Comparison of ENCODE assay signal across 24 mouse cellular contexts in the genomic region with DNA sequence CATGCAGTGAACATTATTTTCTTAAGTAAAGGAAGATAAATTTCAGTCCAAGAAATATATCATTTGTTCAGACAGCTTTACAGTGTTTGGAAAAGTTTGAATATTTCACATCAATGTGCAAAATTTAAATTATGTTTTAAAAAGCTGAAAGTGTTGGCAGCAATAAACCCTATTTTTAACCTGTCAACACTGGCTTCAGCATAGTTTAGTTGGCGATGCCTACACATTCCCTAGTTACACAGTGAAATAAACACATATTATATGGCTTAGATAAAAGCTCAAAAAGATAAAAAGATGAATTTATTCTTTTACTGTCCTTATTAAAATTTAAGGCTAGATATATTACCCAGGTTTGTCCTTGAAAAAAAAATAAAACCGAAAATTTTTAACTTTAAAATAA.
DNase-seq lines count a peak whose midpoint lies in the region; ATAC-seq lines count a peak whose summit lies in the region.
"Had no signal": no experiment of that assay in that cellular context is flagged by ENCODE, and none has a peak within 500 bp of the region (broad histone marks: within the 10 kb centered on the region; RNA-seq: fewer than 3 reads in every experiment).

No protein-coding gene starts in this region.

- no peaks in the 10 kb centered on the region for H3K9me3 ChIP-seq in forebrain, embryonic 16.5 days (ENCODE audit: control insufficient read depth, low read length)
- H3K9me3 ChIP-seq in forebrain, embryonic 12.5 days: no peaks in the 10 kb centered on the region
- H3K9me3 ChIP-seq: embryonic facial prominence, embryonic 10.5 days; embryonic facial prominence, embryonic 12.5 days had no signal

- DNase-seq in frontal cortex, postnatal 14 days (ENCODE audit: low spot score in 2 of 2): no peak
- DNase-seq in brain, adult 2 months (ENCODE audit: low read depth, low spot score): peak; percentile 39
- DNase-seq in telencephalon, adult 2 months (ENCODE audit: low read depth, low spot score): peak; percentile 48
- DNase-seq in layer of hippocampus, adult 11-12 months (ENCODE audit: low spot score): no peak
- DNase-seq: adrenal gland, adult 8-10 months; adrenal gland, postnatal 14 days; adrenal gland, postnatal 36 days; B cell, adult 2 months; cerebellum, adult 11-12 months; cerebellum, adult 2 months; cerebellum, adult 9-10 months; cerebellum, postnatal 10 days; cerebellum, postnatal 25 days had no signal

- ATAC-seq in forebrain, embryonic 16.5 days: peak; percentile 31; the same call in 1 of the 2 replicates
- ATAC-seq in forebrain, embryonic 12.5 days (ENCODE audit: low FRiP score): no peak
- ATAC-seq in frontal cortex, adult (ENCODE audit: low TSS enrichment): peak; percentile 88
- ATAC-seq: activated CD4-positive, CD25-positive, alpha-beta regulatory T cell, adult 4 months; CD4-positive, CD25-positive, alpha-beta regulatory T cell, adult 4 months; forebrain, embryonic 14.5 days; Patski had no signal

- H3K4me3 ChIP-seq in forebrain, embryonic 16.5 days (replicated peaks; ENCODE audit: low read length): no peak overlapping the region
- no peak overlapping the region for H3K4me3 ChIP-seq in forebrain, embryonic 12.5 days (replicated peaks)
- H3K4me3 ChIP-seq: embryonic facial prominence, embryonic 10.5 days; embryonic facial prominence, embryonic 12.5 days had no signal

- no peaks in the 10 kb centered on the region for H3K27me3 ChIP-seq in forebrain, embryonic 16.5 days (replicated peaks; ENCODE audit: control insufficient read depth, insufficient read depth, low read length)
- no peaks in the 10 kb centered on the region for H3K27me3 ChIP-seq in forebrain, embryonic 12.5 days
- H3K27me3 ChIP-seq: CH12.LX; embryonic facial prominence, embryonic 12.5 days; Patski had no signal

- WGBS in forebrain, embryonic 16.5 days: 73% methylated on average over 2 of the region's 2 CpGs
- WGBS in forebrain, embryonic 12.5 days: 84% methylated on average over 2 of the region's 2 CpGs

- no peak overlapping the region for H3K27ac ChIP-seq in forebrain, embryonic 16.5 days (ENCODE audit: low read length)
- H3K27ac ChIP-seq in forebrain, embryonic 12.5 days: no peak overlapping the region
- H3K27ac ChIP-seq: embryonic facial prominence, embryonic 10.5 days; embryonic facial prominence, embryonic 12.5 days had no signal

- H3K36me3 ChIP-seq in forebrain, embryonic 16.5 days (ENCODE audit: control insufficient read depth, insufficient read depth): no peaks in the 10 kb centered on the region
- H3K36me3 ChIP-seq in forebrain, embryonic 12.5 days (replicated peaks): no peaks in the 10 kb centered on the region
- H3K36me3 ChIP-seq: embryonic facial prominence, embryonic 10.5 days; embryonic facial prominence, embryonic 12.5 days; G1E had no signal

- no peaks in the 10 kb centered on the region for H3K4me1 ChIP-seq in forebrain, embryonic 16.5 days (replicated peaks; ENCODE audit: control insufficient read depth, insufficient read depth, low read length)
- no peaks in the 10 kb centered on the region for H3K4me1 ChIP-seq in forebrain, embryonic 12.5 days
- H3K4me1 ChIP-seq: embryonic facial prominence, embryonic 10.5 days; embryonic facial prominence, embryonic 12.5 days had no signal

- H3K9ac ChIP-seq in forebrain, embryonic 16.5 days (replicated peaks; ENCODE audit: low read depth, low read length): no peak overlapping the region
- H3K9ac ChIP-seq in forebrain, embryonic 12.5 days: no peak overlapping the region
- H3K9ac ChIP-seq: embryonic facial prominence, embryonic 12.5 days had no signal

- no peak overlapping the region for H3K4me2 ChIP-seq in forebrain, embryonic 16.5 days (ENCODE audit: low read length)
- no peak overlapping the region for H3K4me2 ChIP-seq in forebrain, embryonic 12.5 days
- H3K4me2 ChIP-seq: embryonic facial prominence, embryonic 12.5 days had no signal

Comparison
In these comparisons a context has a peak if more than half of its experiments do, and no peak if none do; other contexts are left out.
1. DNase-seq: peak in brain, adult 2 months (single experiment) and telencephalon, adult 2 months (single experiment); none in frontal cortex, postnatal 14 days (0 of 2) and layer of hippocampus, adult 11-12 months (single experiment).